Mouse (Mus musculus) testis, adult 2 months (tissue): ENCODE measurements around the gene Ubr4.

Experiments used
- CTCF ChIP-seq: fragments of 200-500 bp; IDR thresholded peaks from 2 replicates; pipeline ENCODE4 v1.5.1; 2012; ENCODE audit warnings: low read depth, mild to moderate bottlenecking, inconsistent platforms, low read length, moderate library complexity; ENCODE audit not compliant: control insufficient read depth, insufficient read depth, insufficient replicate concordance
- POLR2A ChIP-seq: fragments of 200-500 bp; IDR thresholded peaks from 2 replicates; pipeline ENCODE4 v1.6.1; 2012; ENCODE audit warnings: low read depth, mild to moderate bottlenecking, inconsistent platforms, low read length, moderate library complexity; ENCODE audit not compliant: control insufficient read depth

DNA sequence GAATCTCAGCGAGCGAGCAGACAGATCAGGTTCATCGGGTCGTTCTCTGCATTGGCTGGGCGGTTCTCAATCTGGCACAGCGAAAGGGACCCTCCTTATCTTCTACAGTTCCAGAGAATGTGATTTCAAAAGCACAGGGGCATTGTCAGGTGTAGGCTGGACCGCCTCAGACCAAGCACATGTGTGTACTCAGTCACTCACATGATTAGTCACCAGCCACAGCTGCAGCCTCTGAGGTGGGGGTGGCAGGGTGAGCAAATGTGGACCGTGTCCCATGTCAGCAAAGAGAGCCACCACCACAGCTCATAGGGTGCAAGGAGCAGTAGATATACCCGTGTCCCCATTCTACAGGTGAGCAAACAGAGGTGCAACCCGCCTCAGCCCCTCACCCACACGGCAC, 154.3 kb downstream of the Ubr4 start:
- TF ChIP-seq CTCF = no peak
- TF ChIP-seq POLR2A = no peak
